Mouse (Mus musculus): ENCODE data around the gene Pole3. TPM values are rescaled to one million over a fixed set of nuclear protein-coding genes. Genes with fewer than 3 reads are reported as not detected.

The Pole3 gene
- polyA plus RNA-seq, 1 experiment from 2014 or later = 55.5 TPM

DNA sequence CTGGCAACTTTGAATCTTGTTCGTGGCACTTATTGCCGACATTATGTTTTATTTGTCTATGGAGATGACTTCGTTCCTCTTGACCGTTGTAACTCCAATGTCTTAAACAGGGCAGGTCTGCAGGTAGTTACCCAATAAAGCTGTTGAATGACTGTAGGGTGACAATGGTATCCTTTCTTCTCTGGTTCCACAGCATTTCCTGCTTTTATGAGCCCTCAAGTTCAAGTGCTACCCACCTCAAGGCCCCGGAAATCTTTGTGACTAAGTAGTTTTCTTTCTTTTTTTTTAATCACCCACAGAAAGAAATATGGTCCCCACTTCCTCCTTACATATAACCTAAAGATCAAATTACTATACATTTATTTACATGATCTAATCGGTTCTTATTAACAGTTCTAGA is 49.1 kb downstream of the Pole3 start:
- TF ChIP-seq EP300 (optimal IDR thresholded peaks at IDR 0.05) (no peak), CTCF (IDR thresholded peaks at IDR 0.05; ENCODE audit: low read depth) (no peak)
- Histone ChIP-seq H3K4me2 (replicated peaks; ENCODE audit: low read depth) (no peak overlapping the region), H3K27ac (replicated peaks) (no peak overlapping the region), H3K27me3 (ENCODE audit: control insufficient read depth, insufficient read depth, low read length) (no peaks in the 10 kb centered on the region), H3K9me3 (ENCODE audit: control insufficient read depth, low read length) (no peaks in the 10 kb centered on the region), H3K36me3 (ENCODE audit: control insufficient read depth, insufficient read depth, low read length) (no peaks in the 10 kb centered on the region), H3K9ac (ENCODE audit: low read length) (no peak overlapping the region), H3K4me1 (replicated peaks; ENCODE audit: control insufficient read depth, insufficient read depth) (peaks cover 2% of the 10 kb centered on the region; the same call in 1 of the 2 replicates), H3K4me3 (ENCODE audit: low read depth, low read length) (no peak overlapping the region)
- DNase-seq (ENCODE audit: low spot score) (no peak), ATAC-seq (ENCODE audit: low FRiP score, low TSS enrichment) (no peak)
- 67% methylated on average over 6 of the region's 6 CpGs for WGBS

DNA sequence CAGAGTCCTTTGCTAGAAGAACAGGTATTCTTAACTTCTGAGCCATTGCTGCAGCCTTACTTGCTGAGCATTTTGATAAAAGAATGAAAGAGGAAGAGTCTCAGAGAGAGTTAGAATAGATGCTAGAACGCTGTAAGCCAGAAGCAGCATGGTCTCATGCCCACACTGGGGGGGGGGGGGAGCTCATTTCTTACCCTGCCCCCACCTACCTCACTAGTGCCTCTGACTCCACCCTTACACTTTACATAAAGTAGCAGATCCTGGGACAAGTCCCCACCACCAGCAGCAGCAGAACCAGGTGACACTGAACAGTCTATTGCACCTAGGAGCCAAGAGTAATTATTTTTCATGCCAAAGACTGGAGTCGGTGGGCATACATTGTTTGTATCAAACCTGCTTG is 49.7 kb downstream of the Pole3 start:
- Histone ChIP-seq H3K9me3 (ENCODE audit: control insufficient read depth, low read length) (no peaks in the 10 kb centered on the region), H3K36me3 (ENCODE audit: control insufficient read depth, insufficient read depth, low read length) (no peaks in the 10 kb centered on the region), H3K27ac (replicated peaks) (no peak overlapping the region), H3K9ac (ENCODE audit: low read length) (no peak overlapping the region), H3K27me3 (ENCODE audit: control insufficient read depth, insufficient read depth, low read length) (no peaks in the 10 kb centered on the region), H3K4me2 (replicated peaks; ENCODE audit: low read depth) (no peak overlapping the region), H3K4me1 (replicated peaks; ENCODE audit: control insufficient read depth, insufficient read depth) (no peaks in the 10 kb centered on the region), H3K4me3 (ENCODE audit: low read depth, low read length) (no peak overlapping the region)
- ATAC-seq (ENCODE audit: low FRiP score, low TSS enrichment) (no peak), DNase-seq (ENCODE audit: low spot score) (no peak)
- no peak for TF ChIP-seq CTCF (IDR thresholded peaks at IDR 0.05; ENCODE audit: low read depth)
- TF ChIP-seq EP300 (optimal IDR thresholded peaks at IDR 0.05) = no peak
- WGBS = 65% methylated on average over 2 of the region's 2 CpGs

Other genes with a start within 250 kb of the Pole3 start
- gene Fkbp15, start 164.5 kb downstream of the Pole3 start, polyA plus RNA-seq (2015; fragmentation: Nextera tagmentation; extraction: Ambion mirVana) = 15.0 and 16.2 TPM in 2 replicates
- 51.4 and 55.0 TPM in 2 replicates for gene Slc31a1, start 164.3 kb downstream of the Pole3 start, polyA plus RNA-seq (2015; fragmentation: Nextera tagmentation; extraction: Ambion mirVana)
- 83.6 and 91.5 TPM in 2 replicates for gene Cdc26, start 116.4 kb downstream of the Pole3 start, polyA plus RNA-seq (2015; fragmentation: Nextera tagmentation; extraction: Ambion mirVana)
- gene Prpf4, start 116.3 kb downstream of the Pole3 start, polyA plus RNA-seq (2015; fragmentation: Nextera tagmentation; extraction: Ambion mirVana) = 7.5 and 7.6 TPM in 2 replicates
- gene Rnf183, start 89.8 kb downstream of the Pole3 start, polyA plus RNA-seq (2015; fragmentation: Nextera tagmentation; extraction: Ambion mirVana) = 0.23 and 0.24 TPM in 2 replicates
- gene Wdr31, start 54.2 kb downstream of the Pole3 start, polyA plus RNA-seq (2015; fragmentation: Nextera tagmentation; extraction: Ambion mirVana) = 2.3 and 2.7 TPM in 2 replicates
- gene Bspry, start 45.0 kb downstream of the Pole3 start, polyA plus RNA-seq (2015; fragmentation: Nextera tagmentation; extraction: Ambion mirVana) = 32.5 and 38.1 TPM in 2 replicates
- gene Hdhd3, start 21.6 kb downstream of the Pole3 start, polyA plus RNA-seq (2015; fragmentation: Nextera tagmentation; extraction: Ambion mirVana) = 23.5 and 26.0 TPM in 2 replicates
- 161 and 178 TPM in 2 replicates for gene Alad, start 5.2 kb downstream of the Pole3 start, polyA plus RNA-seq (2015; fragmentation: Nextera tagmentation; extraction: Ambion mirVana)
- 0.18 and 0.35 TPM in 2 replicates for gene 4933430I17Rik, start 301 bp upstream of the Pole3 start, polyA plus RNA-seq (2015; fragmentation: Nextera tagmentation; extraction: Ambion mirVana)
- 26.4 and 30.0 TPM in 2 replicates for gene Rgs3, start 34.8 kb upstream of the Pole3 start, polyA plus RNA-seq (2015; fragmentation: Nextera tagmentation; extraction: Ambion mirVana)

All from stomach, postnatal 0 days (tissue).